Mouse (Mus musculus) heart, embryonic 16.5 days (tissue): Measurements from ENCODE around the gene Tub. TPM values are rescaled to one million over a fixed set of nuclear protein-coding genes. Genes with fewer than 3 reads are reported as not detected.

Experiments used
- ATAC-seq: fragments of 200-750 bp; cut with Nextera tagmentation; replicated peaks from 2 replicates; pipeline ENCODE4 v1.8.0; 2017; ENCODE audit warnings: moderate number of reproducible peaks; ENCODE audit not compliant: insufficient read depth, low FRiP score; ENCODE audit errors: extremely low read depth
- H3K27ac ChIP-seq: fragments of 300-500 bp; sonication (generic); 2 replicates; pipeline ENCODE4 v1.5.1; 2014; ENCODE audit warnings: mild to moderate bottlenecking, low read length, control low read depth, moderate library complexity
- H3K27me3 ChIP-seq: fragments of 300-500 bp; sonication (generic); 2 replicates; pipeline ENCODE4 v1.6.1; 2014; ENCODE audit warnings: low read length, mixed read lengths; ENCODE audit not compliant: control insufficient read depth, insufficient read depth
- H3K36me3 ChIP-seq: fragments of 300-500 bp; sonication (generic); 2 replicates; pipeline ENCODE4 v1.6.1; 2014; ENCODE audit not compliant: control insufficient read depth, insufficient read depth
- H3K4me1 ChIP-seq: fragments of 300-500 bp; sonication (generic); 2 replicates; pipeline ENCODE4 v1.6.1; 2014; ENCODE audit warnings: low read length, mixed read lengths; ENCODE audit not compliant: control insufficient read depth, insufficient read depth
- H3K4me2 ChIP-seq: fragments of 300-500 bp; sonication (generic); 2 replicates; pipeline ENCODE4 v1.6.1; 2014; ENCODE audit warnings: low read depth, mild to moderate bottlenecking, control low read depth, low read length
- H3K4me3 ChIP-seq: fragments of 300-500 bp; sonication (generic); 2 replicates; pipeline ENCODE4 v1.5.1; 2014; ENCODE audit warnings: mild to moderate bottlenecking, control low read depth, low read length
- H3K9ac ChIP-seq: fragments of 300-500 bp; sonication (generic); 2 replicates; pipeline ENCODE4 v1.6.1; 2014; ENCODE audit warnings: low read length, control low read depth
- H3K9me3 ChIP-seq: fragments of 300-500 bp; sonication (generic); replicated peaks from 2 replicates; pipeline ENCODE4 v1.6.1; 2016; ENCODE audit warnings: low read length; ENCODE audit not compliant: control insufficient read depth
- WGBS: fragments of 180-500 bp; shearing (Covaris S2); extraction: QIAGEN DNeasy Blood & Tissue Kit; methylation state at CpG from one replicate; pipeline ENCODE4 v1.1.7; 2014; 5-methylcytosine and 5-hydroxymethylcytosine counted together
- polyA plus RNA-seq: library from polyadenylated mRNA; unstranded; fragments of >200 nt; fragmentation: Nextera tagmentation; extraction: Ambion mirVana; gene quantifications from 2 replicates; pipeline ENCODE4 v1.2.1, GENCODE M21; 2015

The Tub gene
- polyA plus RNA-seq, 1 experiment from 2014 or later: 0.76 TPM

GRCm38 (mm10) chr7:109072326-109072725, 122.2 kb downstream of the Tub start:
- Histone ChIP-seq H3K36me3 (no peaks in the 10 kb centered on the region), H3K9ac (no peak overlapping the region), H3K4me1 (no peaks in the 10 kb centered on the region), H3K4me3 (no peak overlapping the region), H3K4me2 (no peak overlapping the region), H3K9me3 (no peaks in the 10 kb centered on the region), H3K27me3 (no peaks in the 10 kb centered on the region), H3K27ac (no peak overlapping the region)
- no peak for ATAC-seq
- 75% methylated on average over 5 of the region's 5 CpGs for whole genome bisulfite sequencing

GRCm38 (mm10) chr7:109082269-109083112, 132.4 kb downstream of the Tub start:
- Histone ChIP-seq H3K27me3 (peaks cover 23% of the 10 kb centered on the region), H3K27ac (no peak overlapping the region), H3K9me3 (no peaks in the 10 kb centered on the region), H3K9ac (no peak overlapping the region), H3K4me2 (peak overlapping the region; percentile 66), H3K4me3 (peak overlapping the region; percentile 49), H3K36me3 (no peaks in the 10 kb centered on the region), H3K4me1 (no peaks in the 10 kb centered on the region)
- ATAC-seq: no peak
- WGBS: 22% methylated on average over 12 of the region's 12 CpGs

GRCm38 (mm10) chr7:109083113-109083812, 133.1 kb downstream of the Tub start, which contains the start of gene Ric3:
Gene Ric3, minus strand, starts transcription at chr7:109083331.
- ATAC-seq: no peak
- WGBS: 5% methylated on average over 50 of the region's 50 CpGs
- H3K36me3 ChIP-seq: no peaks in the 10 kb centered on the region
- H3K4me1 ChIP-seq: no peaks in the 10 kb centered on the region
- peak within 1 kb of the TSS; percentile 66 for H3K4me2 ChIP-seq
- H3K9me3 ChIP-seq: no peaks in the 10 kb centered on the region
- H3K9ac ChIP-seq: no peak within 1 kb of the TSS
- H3K27ac ChIP-seq: no peak within 1 kb of the TSS
- H3K4me3 ChIP-seq: peak within 1 kb of the TSS; percentile 49
- H3K27me3 ChIP-seq: peaks cover 23% of the 10 kb centered on the region

GRCm38 (mm10) chr7:109083813-109084184, 133.7 kb downstream of the Tub start:
- no peak overlapping the region for H3K4me2 ChIP-seq
- ATAC-seq: no peak
- H3K36me3 ChIP-seq: no peaks in the 10 kb centered on the region
- H3K27me3 ChIP-seq: peaks cover 23% of the 10 kb centered on the region
- H3K27ac ChIP-seq: no peak overlapping the region
- H3K9ac ChIP-seq: no peak overlapping the region
- no peak overlapping the region for H3K4me3 ChIP-seq
- H3K4me1 ChIP-seq: no peaks in the 10 kb centered on the region
- 69% methylated on average over 4 of the region's 4 CpGs for WGBS
- no peaks in the 10 kb centered on the region for H3K9me3 ChIP-seq

Other genes starting within 250 kb of the Tub start
- not detected in 2 replicates for gene Olfr512, start 237.0 kb upstream of the Tub start, polyA plus RNA-seq
- not detected in 2 replicates for gene Olfr513, start 199.4 kb upstream of the Tub start, polyA plus RNA-seq
- gene Olfr514, start 124.3 kb upstream of the Tub start, polyA plus RNA-seq: not detected in 2 replicates
- not detected in 2 replicates for gene Olfr516, start 99.8 kb upstream of the Tub start, polyA plus RNA-seq
- not detected in 2 replicates for gene Olfr517, start 78.0 kb upstream of the Tub start, polyA plus RNA-seq
- gene Olfr518, start 65.3 kb upstream of the Tub start, polyA plus RNA-seq: not detected in 2 replicates
- gene Olfr519, start 55.9 kb upstream of the Tub start, polyA plus RNA-seq: not detected in 2 replicates
- gene Nlrp10, start 20.2 kb upstream of the Tub start, polyA plus RNA-seq: 20.7 and 23.3 TPM in 2 replicates
- gene Eif3f, start 15.9 kb upstream of the Tub start, polyA plus RNA-seq: 49.2 and 49.4 TPM in 2 replicates
- gene Ric3, start 133.0 kb downstream of the Tub start, polyA plus RNA-seq: 0.45 and 0.68 TPM in 2 replicates
- gene Lmo1, start 224.9 kb downstream of the Tub start, polyA plus RNA-seq: 2.1 and 3.2 TPM in 2 replicates